Mouse (Mus musculus) forebrain, embryonic 14.5 days (tissue): Measurements from ENCODE around the gene Olfr374. TPM values are rescaled to one million over a fixed set of nuclear protein-coding genes. Genes with fewer than 3 reads are reported as not detected.
"Not testable (repeated sequence)": the region's sequence is repeated elsewhere in the genome, so short reads cannot be mapped to it uniquely, and the experiment has no call there.

Experiments used
- ATAC-seq: fragments of 200-750 bp; cut with Nextera tagmentation; 2 replicates; pipeline ENCODE4 v1.8.0; 2017; ENCODE audit warnings: mild to moderate bottlenecking, moderate library complexity
- DNase-seq: peaks from one replicate; pipeline ENCODE4 v3.0.0-alpha.2; 2015; ENCODE audit warnings: low spot score
- H3K27ac ChIP-seq: fragments of 300-500 bp; sonication (generic); 2 replicates; pipeline ENCODE4 v1.5.1; 2014; ENCODE audit warnings: low read depth, mild to moderate bottlenecking, control low read depth, low read length, moderate library complexity
- H3K27me3 ChIP-seq: fragments of 300-500 bp; sonication (generic); replicated peaks from 2 replicates; pipeline ENCODE4 v1.6.1; 2014; ENCODE audit warnings: low read length, control low read depth, mixed read lengths; ENCODE audit not compliant: control insufficient read depth, insufficient read depth
- H3K36me3 ChIP-seq: fragments of 300-500 bp; sonication (generic); 2 replicates; pipeline ENCODE4 v1.6.1; 2014; ENCODE audit warnings: low read length, control low read depth; ENCODE audit not compliant: control insufficient read depth, insufficient read depth
- H3K4me1 ChIP-seq: fragments of 300-500 bp; sonication (generic); 2 replicates; pipeline ENCODE4 v1.6.1; 2014; ENCODE audit warnings: antibody characterized with exemption, low read length, control low read depth; ENCODE audit not compliant: control insufficient read depth, insufficient read depth
- H3K4me2 ChIP-seq: fragments of 300-500 bp; sonication (generic); 2 replicates; pipeline ENCODE4 v1.6.1; 2014; ENCODE audit warnings: mild to moderate bottlenecking, control low read depth, low read length
- H3K4me3 ChIP-seq: fragments of 300-500 bp; sonication (generic); 2 replicates; pipeline ENCODE4 v1.5.1; 2014; ENCODE audit warnings: low read depth, low read length, control low read depth
- H3K9ac ChIP-seq: fragments of 300-500 bp; sonication (generic); 2 replicates; pipeline ENCODE4 v1.6.1; 2014; ENCODE audit warnings: mild to moderate bottlenecking, low read length, control low read depth, moderate library complexity
- H3K9me3 ChIP-seq: fragments of 300-500 bp; sonication (generic); replicated peaks from 2 replicates; pipeline ENCODE4 v1.6.1; 2016; ENCODE audit warnings: low read length, control low read depth, mixed read lengths; ENCODE audit not compliant: control insufficient read depth
- WGBS: fragments of 180-500 bp; shearing (Covaris S2); extraction: QIAGEN DNeasy Blood & Tissue Kit; methylation state at CpG from one replicate; pipeline ENCODE4 v1.1.7; 2014; 5-methylcytosine and 5-hydroxymethylcytosine counted together
- polyA plus RNA-seq: library from polyadenylated mRNA; unstranded; fragments of >200 nt; fragmentation: Nextera tagmentation; extraction: Ambion mirVana; gene quantifications from 2 replicates; pipeline ENCODE4 v1.2.1, GENCODE M21; 2014

Olfr374 gene
- polyA plus RNA-seq, 1 experiment from 2014 or later = not detected

GRCm38 (mm10) chr8:72110876-72111275 lies 4.0 kb downstream of the Olfr374 start:
- no peak overlapping the region for H3K4me3 ChIP-seq
- no peak overlapping the region for H3K4me2 ChIP-seq
- 76% methylated on average over 6 of the region's 6 CpGs for WGBS
- H3K9me3 ChIP-seq = no peaks in the 10 kb centered on the region
- no peaks in the 10 kb centered on the region for H3K36me3 ChIP-seq
- H3K9ac ChIP-seq = no peak overlapping the region
- ATAC-seq (no peak), DNase-seq (no peak)
- H3K27ac ChIP-seq = no peak overlapping the region
- no peaks in the 10 kb centered on the region for H3K4me1 ChIP-seq
- H3K27me3 ChIP-seq = no peaks in the 10 kb centered on the region

DNA sequence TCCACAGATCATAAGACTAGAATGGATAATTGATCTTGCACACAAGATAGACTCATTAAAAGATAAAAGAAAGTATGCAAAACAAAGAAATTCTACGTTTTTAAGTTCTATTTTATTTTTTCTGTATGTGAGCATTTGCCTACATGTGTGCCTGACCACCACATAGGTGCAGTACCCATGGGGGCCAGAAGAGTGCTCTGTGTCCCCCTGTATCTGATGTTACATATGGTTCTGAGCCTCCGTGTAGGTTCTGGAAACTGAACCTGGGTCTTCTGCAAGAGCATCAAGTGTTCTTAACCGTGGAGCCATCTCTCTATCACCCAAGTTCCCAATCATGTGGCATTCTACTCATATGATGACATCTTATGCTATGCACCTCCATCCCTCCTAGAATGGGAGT lies 5.6 kb downstream of the Olfr374 start:
- Histone ChIP-seq H3K4me2 (no peak overlapping the region), H3K36me3 (no peaks in the 10 kb centered on the region), H3K9me3 (no peaks in the 10 kb centered on the region), H3K27ac (no peak overlapping the region), H3K9ac (no peak overlapping the region), H3K27me3 (no peaks in the 10 kb centered on the region), H3K4me3 (no peak overlapping the region), H3K4me1 (no peaks in the 10 kb centered on the region)
- 73% methylated on average over 3 of the region's 3 CpGs for WGBS
- DNase-seq (no peak), ATAC-seq (no peak)

DNA sequence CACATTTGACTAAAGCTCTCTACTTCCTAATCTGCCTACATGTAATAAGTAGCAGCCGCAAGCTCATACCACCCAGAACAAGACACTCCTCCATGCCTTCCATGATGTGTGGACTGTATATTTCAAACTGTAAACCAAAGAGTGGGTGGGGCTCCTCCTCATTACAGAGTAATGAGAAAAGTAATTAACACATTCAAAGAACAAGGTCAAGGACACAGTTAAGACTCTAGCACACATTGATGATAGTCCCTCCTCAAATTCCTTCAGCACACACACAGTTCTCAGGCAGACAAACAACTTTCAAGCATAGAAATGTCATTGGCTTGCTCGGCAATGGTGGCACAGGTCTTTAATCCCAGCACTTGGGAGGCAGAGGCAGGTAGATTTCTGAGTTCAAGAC lies 8.4 kb downstream of the Olfr374 start:
- no peak overlapping the region for H3K4me3 ChIP-seq
- no peak overlapping the region for H3K27ac ChIP-seq
- 93% methylated on average over 2 of the region's 2 CpGs for WGBS
- ATAC-seq (no peak), DNase-seq (no peak)
- no peaks in the 10 kb centered on the region for H3K27me3 ChIP-seq
- H3K9me3 ChIP-seq = no peaks in the 10 kb centered on the region
- H3K36me3 ChIP-seq = no peaks in the 10 kb centered on the region
- no peak overlapping the region for H3K9ac ChIP-seq
- no peak overlapping the region for H3K4me2 ChIP-seq
- H3K4me1 ChIP-seq = no peaks in the 10 kb centered on the region

DNA sequence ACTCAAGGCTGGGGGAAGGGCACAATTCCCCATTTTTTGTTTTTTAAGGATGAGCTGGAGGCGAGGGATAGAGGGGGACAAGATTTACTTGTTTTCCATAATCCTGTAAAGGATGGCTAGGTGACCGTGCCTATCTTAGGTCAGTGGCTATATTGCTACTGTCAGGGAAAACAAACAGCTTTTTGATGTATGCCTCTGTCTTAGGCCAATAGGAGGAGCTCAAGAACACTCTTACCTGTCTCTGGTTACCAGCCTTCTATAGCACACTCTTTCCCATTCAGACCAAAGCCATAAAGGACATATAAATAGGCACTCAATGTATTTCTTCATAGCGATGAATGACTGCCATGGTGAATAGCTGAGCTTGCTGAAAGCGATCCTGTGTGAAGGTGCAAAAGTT lies 11.8 kb downstream of the Olfr374 start:
- Histone ChIP-seq H3K4me3 (no peak overlapping the region), H3K36me3 (no peaks in the 10 kb centered on the region), H3K27me3 (no peaks in the 10 kb centered on the region), H3K4me1 (no peaks in the 10 kb centered on the region), H3K9me3 (no peaks in the 10 kb centered on the region), H3K27ac (no peak overlapping the region), H3K9ac (no peak overlapping the region), H3K4me2 (no peak overlapping the region)
- ATAC-seq = no peak
- WGBS = 55% methylated on average over 4 of the region's 4 CpGs
- no peak for DNase-seq

- H3K4me2 ChIP-seq, H3K9ac ChIP-seq, DNase-seq, H3K4me1 ChIP-seq, H3K27ac ChIP-seq, H3K36me3 ChIP-seq, H3K27me3 ChIP-seq, H3K4me3 ChIP-seq, H3K9me3 ChIP-seq, ATAC-seq: not testable (repeated sequence)
- 68% methylated on average over 3 of the region's 3 CpGs for WGBS
Observed at GRCm38 (mm10) chr8:72121486-72121885, 14.6 kb downstream of the Olfr374 start.

DNA sequence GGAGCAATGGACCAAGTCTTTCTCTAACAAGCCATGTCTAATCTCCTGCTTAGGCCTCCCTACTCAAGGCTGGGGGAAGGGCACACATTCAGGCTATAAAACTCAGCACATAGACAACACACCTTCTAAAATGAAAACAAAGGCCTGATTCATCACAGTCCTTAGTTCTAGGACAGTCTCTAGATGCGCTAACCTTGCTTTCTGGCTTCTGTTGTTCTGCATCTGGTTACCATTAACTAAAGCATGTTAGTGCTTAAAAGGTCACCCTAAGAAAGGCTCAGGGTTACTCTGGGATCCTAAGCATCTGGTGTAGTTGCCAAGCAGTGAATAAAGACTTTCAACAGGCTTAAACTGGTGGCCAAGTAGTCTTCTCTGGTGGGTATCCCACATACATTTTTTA lies 15.2 kb downstream of the Olfr374 start:
- DNase-seq = no peak
- H3K36me3 ChIP-seq = no peaks in the 10 kb centered on the region
- 83% methylated on average over 1 of the region's 1 CpGs for WGBS

GRCm38 (mm10) chr8:72127834-72128233 lies 21.0 kb downstream of the Olfr374 start:
- Histone ChIP-seq H3K9ac (no peak overlapping the region), H3K9me3 (no peaks in the 10 kb centered on the region), H3K4me2 (no peak overlapping the region), H3K36me3 (no peaks in the 10 kb centered on the region), H3K27ac (no peak overlapping the region), H3K27me3 (no peaks in the 10 kb centered on the region), H3K4me3 (no peak overlapping the region), H3K4me1 (no peaks in the 10 kb centered on the region)
- WGBS = 85% methylated on average over 1 of the region's 1 CpGs
- no peak for DNase-seq
- ATAC-seq = no peak

More for the DNA sequence above, 15.2 kb downstream of the Olfr374 start:
- no peak overlapping the region for H3K4me3 ChIP-seq
- no peaks in the 10 kb centered on the region for H3K4me1 ChIP-seq
- no peak overlapping the region for H3K9ac ChIP-seq
- no peak for ATAC-seq
- no peak overlapping the region for H3K4me2 ChIP-seq
- H3K27ac ChIP-seq = no peak overlapping the region
- H3K9me3 ChIP-seq = no peaks in the 10 kb centered on the region
- no peaks in the 10 kb centered on the region for H3K27me3 ChIP-seq

GRCm38 (mm10) chr8:72131251-72131650 lies 24.4 kb downstream of the Olfr374 start:
- ATAC-seq = no peak
- no peak overlapping the region for H3K4me2 ChIP-seq
- no peaks in the 10 kb centered on the region for H3K36me3 ChIP-seq
- H3K4me1 ChIP-seq = peaks cover 3% of the 10 kb centered on the region; the same call in 1 of the 2 replicates
- H3K9ac ChIP-seq = no peak overlapping the region
- no peak for DNase-seq
- no peak overlapping the region for H3K27ac ChIP-seq
- H3K4me3 ChIP-seq = no peak overlapping the region
- WGBS = 89% methylated on average over 2 of the region's 2 CpGs
- no peaks in the 10 kb centered on the region for H3K27me3 ChIP-seq
- no peaks in the 10 kb centered on the region for H3K9me3 ChIP-seq

DNA sequence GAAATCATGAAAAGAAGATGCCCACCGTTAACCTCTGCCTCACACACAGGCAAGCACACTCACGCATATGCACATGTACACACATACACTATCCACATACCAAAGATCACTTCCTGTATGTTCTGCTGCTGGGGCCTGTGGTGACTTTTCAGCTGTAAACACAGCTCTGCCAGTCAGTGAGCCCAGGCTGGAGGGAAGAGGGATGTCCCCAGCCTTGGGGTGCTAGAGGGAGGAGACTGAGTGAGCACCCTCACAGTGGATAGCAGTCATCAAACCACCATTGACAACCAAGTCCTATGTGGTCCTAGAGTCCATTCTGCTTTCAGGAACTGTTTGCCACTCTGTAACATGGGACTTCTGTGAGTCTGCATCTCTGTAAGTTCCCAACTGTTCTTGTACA lies 25.1 kb downstream of the Olfr374 start:
- no peaks in the 10 kb centered on the region for H3K27me3 ChIP-seq
- H3K27ac ChIP-seq = no peak overlapping the region
- H3K36me3 ChIP-seq = no peaks in the 10 kb centered on the region
- H3K4me2 ChIP-seq = no peak overlapping the region
- peaks cover 9% of the 10 kb centered on the region for H3K4me1 ChIP-seq
- ATAC-seq (no peak), DNase-seq (no peak)
- H3K9me3 ChIP-seq = no peaks in the 10 kb centered on the region
- no peak overlapping the region for H3K4me3 ChIP-seq
- H3K9ac ChIP-seq = no peak overlapping the region
- WGBS = 89% methylated on average over 2 of the region's 2 CpGs
